Comparison of ENCODE assay signal across 31 mouse cellular contexts in the genomic region with DNA sequence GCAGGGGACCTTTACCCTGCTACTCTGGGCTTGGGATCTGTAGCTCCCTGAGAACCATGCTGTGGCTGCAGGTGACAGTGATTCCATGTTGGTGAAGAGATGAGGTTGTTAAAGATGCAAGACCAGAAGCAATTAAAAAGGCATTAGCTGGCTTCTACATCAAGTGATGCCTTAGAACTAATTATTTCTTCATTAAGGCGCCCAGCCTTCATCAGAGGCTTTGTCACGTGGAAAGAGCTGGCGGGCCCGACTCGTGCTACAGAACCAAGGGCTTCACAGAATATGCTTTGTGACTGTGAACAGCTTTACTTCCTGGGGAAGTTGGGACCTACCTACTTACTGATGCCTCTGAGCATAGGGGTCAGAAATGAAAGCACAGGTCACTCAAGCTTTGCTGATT.
"Had no signal": no experiment of that assay in that cellular context is flagged by ENCODE, and none has a peak within 500 bp of the region (broad histone marks: within the 10 kb centered on the region; RNA-seq: fewer than 3 reads in every experiment).

No protein-coding gene starts in this region.

- H3K4me2 ChIP-seq: limb, embryonic 12.5 days; limb, embryonic 13.5 days; limb, embryonic 15.5 days; liver, embryonic 11.5 days; liver, embryonic 12.5 days; liver, embryonic 13.5 days; liver, embryonic 15.5 days; lung, embryonic 14.5 days; lung, embryonic 15.5 days; midbrain, embryonic 11.5 days; midbrain, embryonic 12.5 days; midbrain, embryonic 13.5 days; midbrain, embryonic 15.5 days; neural tube, embryonic 12.5 days had no signal

- DNase-seq: left cerebral cortex, postnatal 4 days; liver; liver, embryonic 13.5 days; liver, postnatal 0 days; lung, adult 18-20 months; lung, adult 2 months; lung, embryonic 14.5 days; lung, postnatal 14 days; lung, postnatal 36 days; lung, postnatal 4 days; midbrain, embryonic 14.5 days had no signal

- H3K27me3 ChIP-seq: limb, embryonic 12.5 days; limb, embryonic 13.5 days; limb, embryonic 15.5 days; liver, embryonic 12.5 days; liver, embryonic 13.5 days; liver, embryonic 15.5 days; lung, embryonic 15.5 days; midbrain, embryonic 12.5 days; midbrain, embryonic 15.5 days; neural tube, embryonic 12.5 days had no signal

- H3K4me1 ChIP-seq: limb, embryonic 10.5 days; limb, embryonic 12.5 days; limb, embryonic 13.5 days; limb, embryonic 15.5 days; liver, embryonic 12.5 days; liver, embryonic 13.5 days; liver, embryonic 15.5 days; lung, embryonic 15.5 days; megakaryocyte, embryonic 14.5 days; neural tube, embryonic 12.5 days had no signal

- H3K9ac ChIP-seq: limb, embryonic 12.5 days; limb, embryonic 13.5 days; limb, embryonic 15.5 days; liver, embryonic 12.5 days; liver, embryonic 13.5 days; liver, embryonic 14.5 days; liver, embryonic 15.5 days; liver, postnatal 0 days; lung, embryonic 14.5 days; lung, embryonic 15.5 days; midbrain, embryonic 12.5 days; midbrain, embryonic 13.5 days; midbrain, embryonic 15.5 days; neural tube, embryonic 12.5 days had no signal

- H3K27ac ChIP-seq: left cerebral cortex, adult 2 months; limb, embryonic 10.5 days; limb, embryonic 12.5 days; limb, embryonic 13.5 days; limb, embryonic 15.5 days; liver, embryonic 12.5 days; liver, embryonic 13.5 days; liver, embryonic 14.5 days; liver, embryonic 15.5 days; lung, embryonic 15.5 days; macrophage; midbrain, embryonic 12.5 days; midbrain, embryonic 13.5 days; midbrain, embryonic 15.5 days; neural tube, embryonic 12.5 days had no signal

- H3K9me3 ChIP-seq: limb, embryonic 10.5 days; limb, embryonic 12.5 days; limb, embryonic 13.5 days; limb, embryonic 15.5 days; liver, embryonic 12.5 days; liver, embryonic 13.5 days; liver, embryonic 15.5 days; lung, embryonic 15.5 days; megakaryocyte, embryonic 14.5 days; midbrain, embryonic 12.5 days; midbrain, embryonic 13.5 days; midbrain, embryonic 15.5 days; neural tube, embryonic 12.5 days had no signal

- H3K4me3 ChIP-seq: left cerebral cortex, adult 2 months; limb, embryonic 10.5 days; limb, embryonic 12.5 days; limb, embryonic 13.5 days; limb, embryonic 15.5 days; liver, embryonic 12.5 days; liver, embryonic 13.5 days; liver, embryonic 15.5 days; lung, embryonic 15.5 days; megakaryocyte, embryonic 14.5 days; midbrain, embryonic 12.5 days; midbrain, embryonic 13.5 days; midbrain, embryonic 15.5 days; myocyte; neural tube, embryonic 12.5 days had no signal

- H3K36me3 ChIP-seq: limb, embryonic 10.5 days; limb, embryonic 12.5 days; limb, embryonic 13.5 days; limb, embryonic 15.5 days; liver, embryonic 12.5 days; liver, embryonic 13.5 days; liver, embryonic 15.5 days; lung, embryonic 15.5 days; midbrain, embryonic 12.5 days; midbrain, embryonic 13.5 days; midbrain, embryonic 15.5 days; neural tube, embryonic 12.5 days had no signal

- ATAC-seq: liver, embryonic 12.5 days; liver, postnatal 0 days; lung, postnatal 0 days; midbrain, embryonic 13.5 days; midbrain, embryonic 15.5 days; midbrain, embryonic 16.5 days had no signal
